15 mouse cellular contexts compared by ENCODE assay signal in the genomic region with DNA sequence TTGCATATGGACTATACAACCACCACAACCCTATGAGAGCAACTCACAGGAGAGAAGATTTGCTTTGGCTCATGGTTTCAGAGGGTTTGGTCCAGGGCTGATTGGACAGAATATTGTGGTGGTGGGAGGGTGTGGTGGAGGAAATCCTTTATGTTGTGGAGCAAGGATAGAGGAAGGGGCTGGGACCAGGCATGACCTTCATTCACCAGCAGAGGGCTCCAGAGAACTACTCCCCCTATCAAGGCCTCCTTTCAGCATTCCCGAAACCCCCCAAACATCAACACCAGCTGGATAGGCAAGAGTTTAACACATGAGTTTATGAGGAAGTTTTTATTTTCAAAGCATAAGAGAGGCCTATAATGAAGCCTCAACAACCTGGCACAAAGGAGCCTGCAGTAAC.
DNase-seq lines count a peak whose midpoint lies in the region; ATAC-seq and TF ChIP-seq lines count a peak whose summit lies in the region.
"Had no signal": no experiment of that assay in that cellular context is flagged by ENCODE, and none has a peak within 500 bp of the region (broad histone marks: within the 10 kb centered on the region; RNA-seq: fewer than 3 reads in every experiment).

No protein-coding gene starts in this region.

- H3K4me3 ChIP-seq in hindbrain, embryonic 11.5 days (ENCODE audit: low read depth, low read length), result no peak overlapping the region
- H3K4me3 ChIP-seq in hindbrain, embryonic 10.5 days, result no peak overlapping the region
- no peak overlapping the region for H3K4me3 ChIP-seq in lung, postnatal 0 days (ENCODE audit: low read depth, low read length)
- H3K4me3 ChIP-seq: erythroblast, embryonic 14.5 days; lung, embryonic 15.5 days; midbrain, embryonic 13.5 days; neural tube, embryonic 12.5 days had no signal

- H3K4me2 ChIP-seq in hindbrain, embryonic 11.5 days (replicated peaks; ENCODE audit: low read depth, low read length), result no peak overlapping the region
- H3K4me2 ChIP-seq in lung, postnatal 0 days (replicated peaks; ENCODE audit: low read depth, low read length), result no peak overlapping the region
- H3K4me2 ChIP-seq: lung, embryonic 15.5 days; midbrain, embryonic 13.5 days; neural tube, embryonic 12.5 days had no signal

- no peak overlapping the region for H3K27ac ChIP-seq in hindbrain, embryonic 11.5 days (ENCODE audit: low read depth, low read length)
- H3K27ac ChIP-seq in hindbrain, embryonic 10.5 days, result no peak overlapping the region
- H3K27ac ChIP-seq in lung, postnatal 0 days (ENCODE audit: low read length), result no peak overlapping the region
- H3K27ac ChIP-seq: lung, embryonic 15.5 days; midbrain, embryonic 13.5 days; neural tube, embryonic 12.5 days had no signal

- POLR2A ChIA-PET in Patski (lab: Charles Lee), result no interaction called here

- H3K4me1 ChIP-seq in hindbrain, embryonic 11.5 days (replicated peaks; ENCODE audit: control insufficient read depth, insufficient read depth, low read length), result no peaks in the 10 kb centered on the region
- H3K4me1 ChIP-seq in hindbrain, embryonic 10.5 days (replicated peaks), result no peaks in the 10 kb centered on the region
- H3K4me1 ChIP-seq in lung, postnatal 0 days (ENCODE audit: insufficient read depth, low read depth, low read length), result no peaks in the 10 kb centered on the region
- H3K4me1 ChIP-seq: lung, embryonic 15.5 days; midbrain, embryonic 13.5 days; neural tube, embryonic 12.5 days had no signal

- in situ Hi-C loops in Patski (cut with MboI; ENCODE audit: low pct_unique_long_range_greater_than_20kb), result no loop called here

- H3K9ac ChIP-seq in hindbrain, embryonic 11.5 days (ENCODE audit: low read depth, low read length), result no peak overlapping the region
- H3K9ac ChIP-seq in lung, postnatal 0 days (replicated peaks; ENCODE audit: low read depth), result no peak overlapping the region
- H3K9ac ChIP-seq: lung, embryonic 15.5 days; midbrain, embryonic 13.5 days; neural tube, embryonic 12.5 days had no signal

- H3K36me3 ChIP-seq in hindbrain, embryonic 11.5 days (ENCODE audit: control insufficient read depth, insufficient read depth, low read length), result no peaks in the 10 kb centered on the region
- no peaks in the 10 kb centered on the region for H3K36me3 ChIP-seq in hindbrain, embryonic 10.5 days
- no peaks in the 10 kb centered on the region for H3K36me3 ChIP-seq in lung, postnatal 0 days (ENCODE audit: insufficient read depth, low read length)
- H3K36me3 ChIP-seq: lung, embryonic 15.5 days; midbrain, embryonic 13.5 days; neural tube, embryonic 12.5 days had no signal

- H3K9me3 ChIP-seq in hindbrain, embryonic 11.5 days (ENCODE audit: control insufficient read depth, low read length), result no peaks in the 10 kb centered on the region
- no peaks in the 10 kb centered on the region for H3K9me3 ChIP-seq in hindbrain, embryonic 10.5 days
- H3K9me3 ChIP-seq in lung, postnatal 0 days (ENCODE audit: low read length), result no peaks in the 10 kb centered on the region
- H3K9me3 ChIP-seq: lung, embryonic 15.5 days; midbrain, embryonic 13.5 days; neural tube, embryonic 12.5 days had no signal

- peak; percentile 42 for TF ChIP-seq CTCF in lung, postnatal 0 days (IDR thresholded peaks at IDR 0.05)
- TF ChIP-seq CTCF in Patski (IDR thresholded peaks at IDR 0.05), result peak; percentile 58

- no peaks in the 10 kb centered on the region for H3K27me3 ChIP-seq in hindbrain, embryonic 11.5 days (ENCODE audit: control insufficient read depth, insufficient read depth, low read length)
- no peaks in the 10 kb centered on the region for H3K27me3 ChIP-seq in hindbrain, embryonic 10.5 days (ENCODE audit: insufficient read depth, poor library complexity, severe bottlenecking)
- no peaks in the 10 kb centered on the region for H3K27me3 ChIP-seq in lung, postnatal 0 days (replicated peaks; ENCODE audit: insufficient read depth, low read length)
- peaks cover 12% of the 10 kb centered on the region for H3K27me3 ChIP-seq in Patski
- H3K27me3 ChIP-seq: lung, embryonic 15.5 days; midbrain, embryonic 13.5 days; neural tube, embryonic 12.5 days had no signal

- peak; percentile 12 for DNase-seq in hindbrain, embryonic 11.5 days (ENCODE audit: low spot score)
- no peak for DNase-seq in hindbrain, embryonic 10.5 days (ENCODE audit: low spot score)
- DNase-seq in lung, postnatal 0 days (ENCODE audit: low spot score), result no peak
- DNase-seq in lung, postnatal 25 days (ENCODE audit: low spot score), result no peak
- no peak for DNase-seq in Patski (ENCODE audit: low read depth, low spot score)
- DNase-seq in retina, postnatal 1 day, result peak; percentile 56
- DNase-seq in testis, postnatal 14 days (ENCODE audit: low spot score), result no peak
- DNase-seq: kidney, adult 9 months; left cerebral cortex, postnatal 4 days had no signal

- 61% methylated on average over 1 of the region's 1 CpGs for WGBS in hindbrain, embryonic 11.5 days
- WGBS in hindbrain, embryonic 10.5 days, result 66% methylated on average over 1 of the region's 1 CpGs
- WGBS in lung, postnatal 0 days, result 30% methylated on average over 1 of the region's 1 CpGs

- TF ChIP-seq EP300 in lung, postnatal 0 days (IDR thresholded peaks at IDR 0.05), result no peak

- ATAC-seq in hindbrain, embryonic 11.5 days (ENCODE audit: low FRiP score), result no peak
- no peak for ATAC-seq in lung, postnatal 0 days
- ATAC-seq in Patski, result no peak
- ATAC-seq in erythroblast, adult 5-6 weeks (replicated peaks; ENCODE audit: low FRiP score, poor library complexity, severe bottlenecking), result no peak
- ATAC-seq: activated CD4-positive, CD25-positive, alpha-beta regulatory T cell, adult 4 months; midbrain, embryonic 13.5 days had no signal

- CTCF ChIA-PET in Patski (lab: Charles Lee), result no interaction called here

Comparison
In these comparisons a context has a peak if more than half of its experiments do, and no peak if none do; other contexts are left out.
1. DNase-seq: peak in hindbrain, embryonic 11.5 days (single experiment) and retina, postnatal 1 day (single experiment); none in hindbrain, embryonic 10.5 days (single experiment), lung, postnatal 0 days (single experiment), lung, postnatal 25 days (single experiment), Patski (single experiment) and testis, postnatal 14 days (single experiment).